Mouse (Mus musculus): ENCODE results near the gene Dchs1. TPM values are rescaled to one million over a fixed set of nuclear protein-coding genes. Genes with fewer than 3 reads are reported as not detected.
A peak's percentile ranks its signal among the peaks of the same experiment; 100 is the strongest.

The Dchs1 gene
- polyA plus RNA-seq, 1 experiment from 2014 or later, result 8.7 TPM

DNA sequence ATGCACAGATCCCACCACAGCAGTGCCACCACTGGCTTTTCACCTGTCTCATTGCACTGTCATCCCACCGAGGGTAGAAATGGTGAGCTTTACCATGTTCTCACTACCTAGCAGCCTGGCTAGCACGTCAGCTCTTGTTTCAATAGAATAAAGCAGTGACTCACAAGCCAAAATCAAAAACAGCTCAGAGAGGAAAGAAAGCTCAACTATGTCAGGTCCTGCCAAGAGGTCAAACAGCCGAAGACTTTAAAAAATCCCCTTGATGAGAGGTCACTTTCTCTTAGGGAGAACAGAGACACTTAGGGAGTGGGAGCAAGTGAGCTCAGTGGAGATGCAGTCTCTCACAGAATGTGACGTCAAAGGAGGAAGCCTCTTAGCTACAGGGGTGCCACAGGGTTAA is 3.6 kb downstream of the Dchs1 start:
- H3K9ac ChIP-seq, result 0 out of 2 replicates have a peak overlapping the region, but pooled peaks have one; percentile 18
- peaks cover 12% of the 10 kb centered on the region for H3K36me3 ChIP-seq
- peak overlapping the region; percentile 12; the same call in 1 of the 2 replicates for H3K4me2 ChIP-seq
- no peak for ATAC-seq (ENCODE audit: insufficient number of reproducible peaks, low FRiP score)
- H3K4me1 ChIP-seq (replicated peaks), result peaks cover 46% of the 10 kb centered on the region
- H3K27ac ChIP-seq (ENCODE audit: poor library complexity, severe bottlenecking), result no peak overlapping the region
- WGBS, result 43% methylated on average over 4 of the region's 4 CpGs
- no peak overlapping the region for H3K4me3 ChIP-seq
- H3K9me3 ChIP-seq (replicated peaks), result no peaks in the 10 kb centered on the region
- peaks cover 5% of the 10 kb centered on the region; the same call in 1 of the 2 replicates for H3K27me3 ChIP-seq (replicated peaks)

DNA sequence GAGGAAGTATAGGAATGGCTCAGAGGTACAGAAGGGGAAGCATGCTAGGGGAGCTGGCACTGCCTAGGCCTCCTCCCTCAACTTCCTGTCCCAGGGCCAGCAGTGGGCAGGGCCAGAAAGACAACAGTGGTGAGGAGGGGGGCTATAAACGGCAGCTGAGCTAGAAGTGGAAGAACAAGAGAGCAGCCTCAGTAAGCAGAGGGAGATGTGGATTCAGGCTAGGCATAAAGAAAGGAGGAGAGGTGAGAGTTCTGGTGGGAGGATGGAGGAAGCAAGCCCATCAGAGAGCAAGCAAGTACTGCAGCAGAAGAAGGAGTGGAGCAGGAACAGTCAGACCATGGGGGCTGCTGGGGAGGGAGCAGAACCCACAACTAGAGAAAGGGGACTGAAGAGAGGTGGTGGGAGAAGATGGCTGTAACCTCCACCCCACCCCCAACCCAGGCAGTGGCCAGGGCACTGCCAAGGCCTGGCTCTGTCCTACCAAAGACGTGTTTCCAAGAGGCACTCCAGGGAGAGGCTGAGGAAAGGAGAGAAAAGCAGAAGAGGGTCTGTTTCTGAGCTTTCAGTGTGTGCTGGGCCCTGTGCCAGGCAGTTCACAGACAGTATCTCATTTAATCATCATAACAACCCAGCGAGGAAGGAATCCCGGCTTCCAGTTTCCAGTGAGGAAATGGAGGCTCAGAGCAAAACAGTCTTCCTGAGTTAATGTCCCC is 8.7 kb downstream of the Dchs1 start:
- peak overlapping the region; percentile 90 for H3K27ac ChIP-seq (ENCODE audit: poor library complexity, severe bottlenecking)
- peak overlapping the region; percentile 54 for H3K9ac ChIP-seq
- 20% methylated on average over 4 of the region's 4 CpGs for WGBS
- H3K36me3 ChIP-seq, result peaks cover 12% of the 10 kb centered on the region
- ATAC-seq (ENCODE audit: insufficient number of reproducible peaks, low FRiP score), result peak; percentile 73
- H3K4me1 ChIP-seq (replicated peaks), result peaks cover 42% of the 10 kb centered on the region
- H3K4me3 ChIP-seq, result no peak overlapping the region
- peak overlapping the region; percentile 46 for H3K4me2 ChIP-seq
- no peaks in the 10 kb centered on the region for H3K9me3 ChIP-seq (replicated peaks)
- no peaks in the 10 kb centered on the region for H3K27me3 ChIP-seq (replicated peaks)

DNA sequence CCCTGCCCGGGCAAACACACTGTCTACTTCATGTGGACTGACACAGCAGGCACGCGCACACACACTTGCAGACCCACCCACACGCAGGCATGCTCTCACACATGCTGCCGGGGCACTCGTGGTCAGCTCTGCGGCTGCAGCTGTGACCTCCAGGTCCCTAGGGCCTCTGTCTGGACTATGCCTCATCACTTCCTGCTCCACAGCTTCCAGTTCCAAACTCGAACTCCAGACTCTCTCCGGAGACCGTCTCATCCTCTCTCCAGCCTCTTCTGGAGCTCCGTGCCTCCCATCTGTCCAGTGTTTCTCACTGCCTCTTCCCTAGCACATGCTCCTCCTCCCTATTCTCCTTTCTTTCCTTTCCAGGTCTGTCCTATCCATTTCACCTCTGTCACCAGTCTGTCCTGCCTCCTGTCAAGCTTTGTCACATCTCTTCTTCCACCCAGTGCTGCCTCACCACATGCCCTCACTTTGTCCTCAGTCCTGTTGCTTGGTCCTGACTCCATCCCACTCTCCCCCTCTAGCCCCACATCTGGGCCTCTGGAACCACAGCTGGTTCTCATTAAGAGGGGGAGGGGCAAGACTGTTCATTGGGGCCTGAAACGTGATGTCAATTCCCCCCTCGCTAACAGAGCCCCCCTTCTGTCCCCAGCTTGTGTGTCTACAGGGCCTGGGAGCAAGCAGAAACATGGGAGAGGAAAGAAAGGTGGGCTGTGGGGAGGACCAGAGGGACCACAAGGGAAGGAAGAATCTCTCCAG is 9.5 kb downstream of the Dchs1 start:
- H3K27me3 ChIP-seq (replicated peaks), result no peaks in the 10 kb centered on the region
- peak overlapping the region; percentile 46 for H3K4me2 ChIP-seq
- WGBS, result 36% methylated on average over 13 of the region's 13 CpGs
- no peaks in the 10 kb centered on the region for H3K9me3 ChIP-seq (replicated peaks)
- ATAC-seq (ENCODE audit: insufficient number of reproducible peaks, low FRiP score), result peak; percentile 74
- H3K9ac ChIP-seq, result peak overlapping the region; percentile 54; the same call in 1 of the 2 replicates
- peak overlapping the region; percentile 90 for H3K27ac ChIP-seq (ENCODE audit: poor library complexity, severe bottlenecking)
- no peak overlapping the region for H3K4me3 ChIP-seq
- H3K4me1 ChIP-seq (replicated peaks), result peaks cover 45% of the 10 kb centered on the region
- H3K36me3 ChIP-seq, result peaks cover 14% of the 10 kb centered on the region

DNA sequence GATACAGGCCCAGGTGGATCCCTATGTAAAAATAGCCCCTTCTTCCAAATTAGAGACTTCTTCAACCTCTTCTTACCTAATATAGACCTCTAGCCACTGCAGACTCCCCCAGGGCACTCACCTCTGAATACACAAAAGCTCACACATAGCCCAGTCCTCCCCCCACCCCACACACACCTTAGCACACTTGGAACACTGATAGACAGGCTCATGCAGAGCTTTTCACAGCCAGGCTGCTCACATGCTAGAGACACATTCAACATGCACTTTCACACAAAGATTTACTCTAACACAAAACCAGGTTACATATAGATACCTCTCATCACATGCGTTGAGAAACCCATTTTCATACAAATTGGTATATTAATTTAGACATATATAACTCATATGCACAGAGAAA is 10.1 kb downstream of the Dchs1 start:
- peaks cover 41% of the 10 kb centered on the region for H3K4me1 ChIP-seq (replicated peaks)
- H3K4me3 ChIP-seq, result no peak overlapping the region
- no peak overlapping the region for H3K9ac ChIP-seq
- H3K27ac ChIP-seq (ENCODE audit: poor library complexity, severe bottlenecking), result no peak overlapping the region
- H3K9me3 ChIP-seq (replicated peaks), result no peaks in the 10 kb centered on the region
- 84% methylated on average over 1 of the region's 1 CpGs for WGBS
- peaks cover 20% of the 10 kb centered on the region for H3K36me3 ChIP-seq
- peak overlapping the region; percentile 46 for H3K4me2 ChIP-seq
- H3K27me3 ChIP-seq (replicated peaks), result no peaks in the 10 kb centered on the region
- ATAC-seq (ENCODE audit: insufficient number of reproducible peaks, low FRiP score), result no peak

DNA sequence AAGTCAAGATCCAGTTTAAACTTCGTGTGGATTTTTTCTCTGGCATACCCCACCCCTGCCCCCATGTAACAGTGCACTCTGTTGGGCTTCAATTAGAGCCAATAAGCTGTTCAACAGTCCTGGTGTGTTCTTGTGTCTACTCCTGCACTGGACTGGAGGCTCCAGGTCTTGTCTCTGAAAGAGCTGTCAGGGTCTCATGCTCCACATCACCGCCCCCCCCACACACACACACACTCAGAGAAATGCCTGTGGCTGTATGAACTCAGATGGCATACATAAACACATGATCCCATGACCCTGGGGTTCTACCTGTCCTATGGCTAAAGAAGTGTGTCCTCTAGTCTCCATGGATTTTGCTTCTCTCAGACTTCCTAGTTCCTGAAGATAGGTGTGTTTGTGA is 11.4 kb downstream of the Dchs1 start:
- peaks cover 47% of the 10 kb centered on the region for H3K4me1 ChIP-seq (replicated peaks)

DNA sequence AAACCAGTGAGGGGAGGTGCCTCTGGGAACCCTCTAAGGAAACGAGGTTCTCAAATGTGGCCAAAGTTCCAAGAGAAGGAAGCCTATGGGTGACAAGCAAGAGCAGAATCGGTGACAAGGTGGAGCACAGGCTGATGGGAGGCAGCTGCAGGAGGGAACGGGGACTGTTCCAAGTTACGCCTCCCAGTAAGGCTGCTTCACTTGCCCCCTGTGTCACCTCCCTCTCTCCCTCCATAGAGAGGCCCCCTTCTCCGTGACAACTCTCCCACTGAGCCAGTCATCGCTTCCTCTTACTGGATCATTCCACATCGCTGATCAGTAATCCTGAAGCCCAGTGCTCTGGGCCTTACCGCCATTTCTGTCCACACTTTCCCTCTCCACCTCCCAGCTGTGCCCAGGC is 12.8 kb downstream of the Dchs1 start:
- Histone ChIP-seq H3K9ac (no peak overlapping the region), H3K4me2 (no peak overlapping the region), H3K36me3 (peaks cover 28% of the 10 kb centered on the region), H3K4me1 (replicated peaks) (peaks cover 43% of the 10 kb centered on the region), H3K4me3 (no peak overlapping the region), H3K27ac (ENCODE audit: poor library complexity, severe bottlenecking) (no peak overlapping the region), H3K27me3 (replicated peaks) (no peaks in the 10 kb centered on the region), H3K9me3 (replicated peaks) (no peaks in the 10 kb centered on the region)
- WGBS, result 51% methylated on average over 8 of the region's 8 CpGs
- ATAC-seq (ENCODE audit: insufficient number of reproducible peaks, low FRiP score), result no peak

More for the DNA sequence above, 11.4 kb downstream of the Dchs1 start:
- Histone ChIP-seq H3K4me3 (no peak overlapping the region), H3K36me3 (peaks cover 24% of the 10 kb centered on the region), H3K9me3 (replicated peaks) (no peaks in the 10 kb centered on the region), H3K27me3 (replicated peaks) (no peaks in the 10 kb centered on the region), H3K9ac (no peak overlapping the region), H3K4me2 (no peak overlapping the region), H3K27ac (ENCODE audit: poor library complexity, severe bottlenecking) (no peak overlapping the region)
- 71% methylated on average over 2 of the region's 2 CpGs for WGBS
- ATAC-seq (ENCODE audit: insufficient number of reproducible peaks, low FRiP score), result no peak

DNA sequence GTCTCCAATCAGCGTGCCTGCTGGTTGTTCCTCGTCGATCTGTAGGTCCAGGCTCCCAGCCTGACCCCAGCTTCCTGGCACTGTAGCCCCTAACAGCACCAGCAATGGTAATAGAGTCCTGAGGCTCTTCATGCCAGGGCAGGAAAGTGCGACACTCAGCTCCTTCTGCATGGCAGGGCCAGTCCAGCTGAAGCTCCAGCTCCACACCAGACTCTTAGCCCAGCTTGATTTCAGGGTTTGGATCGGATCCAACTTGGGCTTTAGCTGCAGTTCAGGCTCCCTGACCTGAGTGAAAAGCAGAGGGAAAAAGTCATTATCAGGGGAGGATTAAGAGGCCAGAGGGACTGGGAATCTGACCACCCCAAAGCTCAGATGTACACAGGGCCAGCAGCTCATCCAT is 14.4 kb downstream of the Dchs1 start:
- Histone ChIP-seq H3K9me3 (replicated peaks) (no peaks in the 10 kb centered on the region), H3K4me2 (no peak overlapping the region), H3K27ac (ENCODE audit: poor library complexity, severe bottlenecking) (no peak overlapping the region), H3K4me3 (no peak overlapping the region), H3K27me3 (replicated peaks) (no peaks in the 10 kb centered on the region), H3K36me3 (peaks cover 28% of the 10 kb centered on the region), H3K4me1 (replicated peaks) (peaks cover 36% of the 10 kb centered on the region), H3K9ac (no peak overlapping the region)
- ATAC-seq (ENCODE audit: insufficient number of reproducible peaks, low FRiP score), result no peak
- WGBS, result 75% methylated on average over 5 of the region's 5 CpGs

DNA sequence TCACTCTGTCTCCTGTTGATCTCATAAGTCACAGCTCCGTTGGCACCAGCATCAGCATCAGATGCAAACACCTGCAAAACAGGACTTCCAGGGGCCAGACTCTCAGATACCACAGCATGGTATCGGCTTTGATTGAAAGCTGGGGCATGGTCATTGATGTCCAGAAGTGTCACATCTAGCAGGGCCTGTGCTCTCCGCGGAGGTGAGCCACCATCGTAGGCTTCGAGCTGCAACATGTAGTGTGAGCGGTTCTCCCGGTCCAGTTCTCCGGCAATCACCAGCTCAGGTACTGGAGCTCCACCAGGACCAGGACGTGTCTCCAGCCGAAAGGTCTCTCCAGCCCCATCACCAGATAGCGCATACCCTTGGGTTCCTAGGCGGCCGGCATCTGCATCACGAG is 15.1 kb downstream of the Dchs1 start:
- Histone ChIP-seq H3K9me3 (replicated peaks) (no peaks in the 10 kb centered on the region), H3K4me1 (replicated peaks) (peaks cover 36% of the 10 kb centered on the region), H3K27me3 (replicated peaks) (no peaks in the 10 kb centered on the region), H3K36me3 (peaks cover 28% of the 10 kb centered on the region), H3K27ac (ENCODE audit: poor library complexity, severe bottlenecking) (no peak overlapping the region), H3K4me2 (no peak overlapping the region), H3K9ac (no peak overlapping the region), H3K4me3 (no peak overlapping the region)
- WGBS, result 91% methylated on average over 15 of the region's 15 CpGs
- no peak for ATAC-seq (ENCODE audit: insufficient number of reproducible peaks, low FRiP score)

DNA sequence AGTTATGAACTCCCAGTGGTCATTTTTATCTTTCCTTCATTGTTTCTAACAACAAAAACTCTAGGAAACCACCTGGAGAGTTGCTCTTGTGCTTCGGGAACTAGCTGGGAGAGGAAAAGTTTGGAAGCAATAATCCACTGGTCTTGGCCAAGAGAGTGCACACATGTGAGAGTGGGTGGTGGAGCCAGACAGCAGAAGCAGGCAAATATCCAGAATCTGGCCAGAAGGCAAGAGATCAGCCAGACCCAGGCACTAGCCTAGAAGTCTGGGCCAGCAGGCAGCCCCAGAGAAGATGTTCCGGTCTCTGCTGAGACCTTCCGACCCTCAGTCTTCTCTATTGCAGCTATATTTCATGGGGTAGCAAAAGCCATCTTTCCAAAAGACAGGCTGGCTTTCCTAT is 17.5 kb downstream of the Dchs1 start:
- H3K27ac ChIP-seq (ENCODE audit: poor library complexity, severe bottlenecking), result no peak overlapping the region
- H3K9ac ChIP-seq, result no peak overlapping the region
- peaks cover 40% of the 10 kb centered on the region for H3K36me3 ChIP-seq
- H3K4me1 ChIP-seq (replicated peaks), result peaks cover 31% of the 10 kb centered on the region
- H3K4me3 ChIP-seq, result no peak overlapping the region
- ATAC-seq (ENCODE audit: insufficient number of reproducible peaks, low FRiP score), result no peak
- no peak overlapping the region for H3K4me2 ChIP-seq
- H3K9me3 ChIP-seq (replicated peaks), result no peaks in the 10 kb centered on the region
- WGBS, result 84% methylated on average over 3 of the region's 3 CpGs
- no peaks in the 10 kb centered on the region for H3K27me3 ChIP-seq (replicated peaks)

DNA sequence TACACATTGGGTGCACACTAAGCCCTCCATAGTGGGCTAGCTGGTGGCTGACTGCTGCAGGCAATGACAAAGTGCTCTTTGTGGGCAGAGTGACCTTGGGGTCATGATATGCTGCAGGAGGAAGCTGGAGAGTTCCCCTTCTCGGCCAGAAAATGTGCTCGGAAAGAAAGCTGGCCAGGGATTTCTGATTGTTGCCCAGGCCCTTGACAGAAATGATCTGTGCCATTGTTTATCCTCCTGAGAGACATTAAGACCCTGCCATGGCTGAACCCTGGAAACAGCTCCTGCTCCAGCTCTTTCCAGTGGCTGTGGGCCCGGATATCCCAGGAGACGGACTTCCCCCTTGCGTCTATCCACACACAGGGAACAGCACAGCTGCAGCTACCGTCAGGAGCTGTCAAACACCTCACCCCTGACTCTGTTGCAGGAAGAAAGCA is 19.7 kb downstream of the Dchs1 start:
- Histone ChIP-seq H3K36me3 (peaks cover 57% of the 10 kb centered on the region), H3K27me3 (replicated peaks) (peaks cover 20% of the 10 kb centered on the region), H3K4me1 (replicated peaks) (peaks cover 21% of the 10 kb centered on the region), H3K27ac (ENCODE audit: poor library complexity, severe bottlenecking) (peak overlapping the region; percentile 71), H3K4me2 (no peak overlapping the region), H3K9me3 (replicated peaks) (no peaks in the 10 kb centered on the region), H3K9ac (no peak overlapping the region), H3K4me3 (no peak overlapping the region)
- 24% methylated on average over 6 of the region's 6 CpGs for WGBS
- no peak for ATAC-seq (ENCODE audit: insufficient number of reproducible peaks, low FRiP score)

DNA sequence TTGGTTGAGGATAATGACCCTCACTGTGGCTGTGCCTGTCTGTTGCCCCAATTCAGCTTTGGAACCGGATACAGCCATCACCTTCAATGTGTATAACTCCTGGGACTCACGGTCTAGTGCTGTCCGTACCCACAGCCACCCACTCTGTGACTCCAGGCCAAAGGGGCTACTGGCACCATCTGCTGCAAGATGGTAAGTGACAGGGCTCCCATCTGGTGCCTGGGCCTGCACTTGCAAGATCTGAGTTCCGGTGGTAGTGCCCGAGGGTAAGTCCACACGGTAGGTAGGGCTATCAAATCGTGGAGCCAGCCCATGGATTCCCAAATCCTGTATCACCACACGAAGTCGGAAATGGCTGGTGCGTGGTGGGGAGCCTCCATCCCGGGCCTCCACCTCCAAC is 23.1 kb downstream of the Dchs1 start:
- Histone ChIP-seq H3K9ac (no peak overlapping the region), H3K36me3 (peaks cover 49% of the 10 kb centered on the region), H3K4me1 (replicated peaks) (peaks cover 23% of the 10 kb centered on the region), H3K27me3 (replicated peaks) (peaks cover 34% of the 10 kb centered on the region), H3K4me3 (no peak overlapping the region), H3K9me3 (replicated peaks) (no peaks in the 10 kb centered on the region), H3K4me2 (no peak overlapping the region), H3K27ac (ENCODE audit: poor library complexity, severe bottlenecking) (no peak overlapping the region)
- 86% methylated on average over 11 of the region's 11 CpGs for WGBS
- no peak for ATAC-seq (ENCODE audit: insufficient number of reproducible peaks, low FRiP score)

All from heart, embryonic 12.5 days (tissue).